Mouse (Mus musculus) adrenal gland (tissue): ENCODE results near the gene Fsip2.

ENCODE experiments used
- intact Hi-C: fragments of 180-260 bp; cut with DNase I; formaldehyde crosslinking; loops from one replicate; pipeline ENCODE4 v1.15.1; 2025
- long read RNA-seq, 2 experiments: library from polyadenylated mRNA; unstranded; transcript quantifications; one replicate each; pipeline ENCODE4 v2.0.0; 2020; ENCODE audit warnings: borderline replicate concordance in 1 of 2; ENCODE audit not compliant: insufficient replicate concordance in 1 of 2

Fsip2 gene
- long read RNA-seq, experiment 1, partial matches to known transcripts: 0 of 1 reads
- long read RNA-seq, experiment 1, other reads (novel, unspliced or antisense): 1 of 1 reads
- long read RNA-seq, experiment 2: 0 reads

DNA sequence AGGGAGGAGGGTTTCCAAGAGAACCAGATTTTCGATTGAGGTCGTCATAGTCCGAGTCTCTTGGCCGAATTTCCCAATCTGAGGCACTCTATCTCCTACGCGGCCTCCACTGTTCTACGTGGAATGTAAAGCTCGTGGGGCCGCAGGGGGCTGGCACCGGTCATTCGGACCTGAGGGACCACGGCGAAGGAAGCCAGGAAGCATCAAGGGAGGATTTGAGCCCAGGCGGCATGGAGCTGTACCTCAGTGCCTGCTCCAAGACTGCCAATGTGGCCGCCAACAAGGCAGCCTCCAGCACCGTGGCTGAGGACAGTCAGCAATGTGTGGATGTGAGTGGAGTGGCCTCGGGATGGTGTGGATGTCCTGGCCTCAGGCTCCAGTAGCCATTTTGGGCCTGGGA lies at the start of gene Fsip2:
Fsip2 (plus strand) TSS at position 163 of the 400 bp plus-strand sequence.
- intact Hi-C loops: no loop called here

GRCm38 (mm10) chr2:82963443-82963842 lies 20.0 kb downstream of the Fsip2 start:
- intact Hi-C loops: no loop called here

DNA sequence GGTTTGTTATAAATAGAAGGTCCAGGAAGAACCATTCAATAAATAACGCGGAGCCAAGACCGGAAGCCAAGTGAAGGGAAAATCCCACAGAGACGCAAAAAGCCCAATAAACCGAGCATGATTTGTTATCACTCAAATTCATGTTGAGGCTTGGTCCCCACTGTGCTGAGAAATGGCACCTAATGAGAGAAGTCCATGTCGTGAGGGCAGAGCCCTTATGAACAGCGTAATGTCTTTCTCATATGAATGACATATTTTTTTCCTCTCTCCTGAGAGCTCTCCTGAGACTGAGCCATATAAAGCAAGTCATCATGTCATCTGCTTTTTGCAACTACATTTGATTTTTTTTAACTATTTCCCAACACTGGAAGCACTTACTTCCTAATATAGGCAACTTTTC lies 82.4 kb downstream of the Fsip2 start:
- intact Hi-C loops: no loop called here

GRCm38 (mm10) chr2:83052914-83053690 lies 109.7 kb downstream of the Fsip2 start:
- intact Hi-C loops: no loop called here
